Mouse (Mus musculus): ENCODE measurements around the gene Tenm2.

The Tenm2 gene

GRCm38 (mm10) chr11:37107069-37107468, 128.7 kb downstream of the Tenm2 start:
- DNase-seq (ENCODE audit: low read depth, low spot score) = no peak

DNA sequence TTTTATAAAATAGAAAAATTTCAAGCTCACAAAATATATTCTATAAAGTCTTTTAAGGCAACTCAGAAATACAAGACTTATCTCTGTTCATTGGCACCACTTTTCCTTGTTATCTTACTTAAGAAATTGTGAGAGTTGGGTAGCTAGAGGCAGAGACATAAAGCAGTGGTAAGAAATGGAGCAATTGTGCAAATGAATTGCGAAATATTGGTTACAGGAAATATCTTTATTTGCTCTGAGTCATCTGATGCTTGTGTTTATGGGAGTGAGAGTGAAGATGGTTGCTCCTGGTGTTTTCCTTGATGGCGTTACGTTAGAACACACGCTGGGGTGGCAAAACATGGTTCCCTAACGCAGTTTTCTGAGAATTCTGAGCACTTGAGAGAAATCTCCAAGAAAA, 156.4 kb downstream of the Tenm2 start:
- no peak for DNase-seq (ENCODE audit: low read depth, low spot score)

DNA sequence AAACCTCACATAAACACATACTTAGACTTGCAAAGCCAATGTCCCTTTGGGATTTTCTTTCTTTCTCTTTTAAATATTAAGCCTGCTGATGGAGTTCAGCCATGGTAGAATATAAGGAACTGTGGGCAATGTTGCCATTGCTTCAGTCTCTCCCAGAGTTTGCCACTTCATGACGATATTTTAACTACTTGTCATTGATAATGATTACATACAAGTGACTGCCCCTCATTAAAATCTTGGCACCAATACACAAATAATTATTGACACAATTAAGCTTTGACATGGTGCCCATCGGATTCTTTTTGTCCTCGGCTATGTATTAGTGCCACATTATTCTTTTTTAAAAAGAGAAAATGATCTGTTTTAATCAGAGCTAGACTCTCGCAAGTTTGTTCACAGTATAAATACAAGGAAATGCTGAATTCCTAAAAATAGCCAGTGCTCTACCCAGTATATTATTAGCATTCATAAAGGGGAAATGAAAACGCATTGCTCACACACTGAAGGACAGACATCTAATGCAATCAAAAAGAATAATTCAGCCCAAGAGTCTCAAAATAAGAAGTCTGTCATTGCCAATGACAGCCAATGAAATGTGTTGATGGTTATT, 158.7 kb downstream of the Tenm2 start:
- no peak for DNase-seq (ENCODE audit: low read depth, low spot score)

GRCm38 (mm10) chr11:37075349-37075748, 160.4 kb downstream of the Tenm2 start:
- DNase-seq (ENCODE audit: low read depth, low spot score) = no peak

GRCm38 (mm10) chr11:37065459-37065858, 170.3 kb downstream of the Tenm2 start:
- DNase-seq (ENCODE audit: low read depth, low spot score) = no peak

GRCm38 (mm10) chr11:37046671-37047070, 189.1 kb downstream of the Tenm2 start:
- no peak for DNase-seq (ENCODE audit: low read depth, low spot score)

GRCm38 (mm10) chr11:37041259-37041658, 194.5 kb downstream of the Tenm2 start:
- no peak for DNase-seq (ENCODE audit: low read depth, low spot score)

GRCm38 (mm10) chr11:37039283-37039682, 196.5 kb downstream of the Tenm2 start:
- no peak for DNase-seq (ENCODE audit: low read depth, low spot score)

DNA sequence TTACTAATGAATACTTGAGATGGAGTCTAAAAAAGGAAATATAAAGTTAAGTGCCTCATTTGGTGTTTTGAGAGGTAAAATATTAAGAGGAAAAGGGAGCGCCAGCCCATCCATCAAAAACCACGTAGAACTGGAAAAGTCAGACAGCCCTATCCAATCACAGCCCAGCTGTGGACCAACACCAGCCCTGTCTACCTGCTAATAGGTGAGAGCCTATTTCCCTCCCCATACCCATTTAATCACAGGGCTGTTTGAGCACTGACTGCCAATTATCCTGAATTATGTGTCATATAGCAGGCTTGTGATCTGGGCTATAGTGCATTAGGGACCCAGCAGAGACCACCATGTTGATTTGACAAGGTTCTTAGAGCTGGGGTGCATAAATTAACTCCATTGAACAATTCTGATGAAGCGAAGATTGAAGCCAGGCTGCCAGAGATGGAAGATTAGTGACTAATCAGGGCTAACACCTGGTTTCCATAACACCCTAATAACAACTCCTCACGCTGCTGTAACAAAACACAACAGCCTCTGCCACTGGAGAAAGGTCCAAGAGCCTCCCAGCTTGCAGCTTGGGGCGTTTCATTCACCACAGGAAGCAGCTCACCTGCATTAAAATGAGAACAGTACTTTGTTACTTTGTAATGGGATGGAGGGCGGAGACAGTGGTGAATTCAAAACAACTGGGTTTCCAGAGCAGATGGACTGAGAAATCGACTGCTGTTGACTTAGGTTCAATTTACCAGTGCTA, 204.3 kb downstream of the Tenm2 start:
- no peak for DNase-seq (ENCODE audit: low read depth, low spot score)

DNA sequence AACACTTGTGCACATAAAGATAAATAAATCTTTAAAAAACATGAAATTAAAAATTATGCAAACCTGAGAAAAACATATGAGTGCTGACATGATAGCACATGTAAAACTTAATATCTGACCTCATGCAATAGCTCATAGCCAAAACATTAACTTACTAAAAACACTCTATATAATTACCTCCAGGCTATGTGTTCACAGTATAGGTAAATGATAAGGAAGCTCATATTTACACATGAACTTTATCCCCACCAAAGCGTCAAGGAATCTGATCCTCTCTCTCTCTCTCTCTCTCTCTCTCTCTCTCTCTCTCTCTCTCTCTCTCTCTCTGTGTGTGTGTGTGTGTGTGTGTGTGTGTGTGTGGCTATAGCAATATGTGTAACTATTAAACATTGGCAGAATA, 223.9 kb downstream of the Tenm2 start:
- no peak for DNase-seq (ENCODE audit: low read depth, low spot score)

- no peak for DNase-seq (ENCODE audit: low read depth, low spot score)
Measured at GRCm38 (mm10) chr11:37009243-37009642, 226.5 kb downstream of the Tenm2 start.

DNA sequence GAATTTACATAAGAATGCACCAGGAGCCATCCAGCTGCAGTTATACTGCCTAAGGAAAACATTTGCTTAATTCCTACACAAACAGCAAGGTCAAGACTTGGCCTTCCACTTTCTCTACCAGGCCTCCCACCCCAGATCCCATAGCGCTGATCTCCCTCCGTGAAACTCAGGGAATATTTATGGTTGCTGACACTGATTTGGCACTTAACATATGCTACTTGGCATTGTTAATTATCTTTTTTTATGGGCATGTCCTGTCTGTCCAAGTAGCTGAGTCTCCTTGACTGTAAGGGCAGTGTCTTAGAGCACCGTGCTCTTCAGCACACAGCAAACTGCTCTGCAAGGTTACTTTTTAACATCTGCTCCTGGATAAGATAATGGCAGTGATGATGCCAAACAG, 238.1 kb downstream of the Tenm2 start:
- DNase-seq (ENCODE audit: low read depth, low spot score) = no peak

DNA sequence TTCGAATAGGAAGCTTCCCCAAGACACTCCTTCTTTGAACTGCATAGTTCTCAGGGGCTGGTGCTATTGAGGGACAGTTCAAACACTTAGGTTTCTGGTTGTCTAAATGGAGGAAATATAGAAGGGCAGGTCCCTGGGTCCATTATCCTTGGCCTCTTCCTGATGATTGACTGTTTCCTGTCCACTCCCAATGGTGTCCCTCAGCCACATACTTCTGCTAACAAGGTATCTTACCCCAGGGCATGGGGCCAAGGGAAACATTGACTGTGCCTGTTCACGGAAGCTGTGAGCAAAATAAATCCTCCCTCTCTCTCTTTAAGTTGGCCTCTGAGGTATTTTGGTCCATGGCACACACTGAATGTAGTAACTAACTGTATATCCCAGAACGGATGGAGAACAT, 244.9 kb downstream of the Tenm2 start:
- no peak for DNase-seq (ENCODE audit: low read depth, low spot score)

GRCm38 (mm10) chr11:36988776-36989565, 246.8 kb downstream of the Tenm2 start:
- no peak for DNase-seq (ENCODE audit: low read depth, low spot score)

DNA sequence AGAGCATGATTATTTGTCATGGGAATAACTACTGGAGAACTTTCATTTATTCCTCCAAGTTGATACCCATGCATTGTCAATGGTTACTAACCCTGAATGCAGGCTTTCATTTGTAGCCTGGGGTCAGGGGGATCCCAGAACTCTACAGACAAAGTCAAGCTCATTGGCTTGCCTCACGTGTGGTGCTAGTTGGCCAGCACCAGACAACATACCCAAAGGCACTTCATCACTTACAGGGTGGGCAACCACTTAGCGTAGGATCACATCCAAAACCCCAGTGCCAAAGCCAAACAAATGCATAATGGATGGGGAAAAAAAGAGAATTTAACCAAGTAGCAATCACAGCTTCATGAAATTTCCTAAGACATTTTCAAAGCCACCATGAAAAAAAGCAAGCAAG, 261.6 kb downstream of the Tenm2 start:
- no peak for DNase-seq (ENCODE audit: low read depth, low spot score)

GRCm38 (mm10) chr11:36958102-36958501, 277.7 kb downstream of the Tenm2 start:
- no peak for DNase-seq (ENCODE audit: low read depth, low spot score)

DNA sequence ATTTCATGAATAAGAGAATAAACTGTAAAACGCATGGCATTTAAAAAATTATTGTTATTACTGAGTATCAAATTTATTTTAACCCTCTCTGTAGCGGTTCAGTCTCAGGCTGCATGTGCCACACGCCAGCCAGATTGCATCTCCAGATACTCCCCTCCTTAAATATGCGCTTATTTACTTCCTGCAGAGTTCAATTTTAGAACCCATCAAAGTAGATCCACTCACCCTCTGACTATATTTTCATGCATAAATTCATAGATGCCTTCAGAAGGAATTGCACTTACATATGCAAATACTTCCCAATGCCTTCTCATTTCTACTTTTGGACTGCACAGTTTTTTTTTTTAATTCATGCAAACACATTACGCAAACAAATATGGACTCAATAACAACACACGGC, 294.3 kb downstream of the Tenm2 start:
- DNase-seq (ENCODE audit: low read depth, low spot score) = no peak

GRCm38 (mm10) chr11:36940557-36941110, 295.1 kb downstream of the Tenm2 start:
- DNase-seq (ENCODE audit: low read depth, low spot score) = no peak

- DNase-seq (ENCODE audit: low read depth, low spot score) = no peak
Measured at GRCm38 (mm10) chr11:36929817-36930216, 305.9 kb downstream of the Tenm2 start.

DNA sequence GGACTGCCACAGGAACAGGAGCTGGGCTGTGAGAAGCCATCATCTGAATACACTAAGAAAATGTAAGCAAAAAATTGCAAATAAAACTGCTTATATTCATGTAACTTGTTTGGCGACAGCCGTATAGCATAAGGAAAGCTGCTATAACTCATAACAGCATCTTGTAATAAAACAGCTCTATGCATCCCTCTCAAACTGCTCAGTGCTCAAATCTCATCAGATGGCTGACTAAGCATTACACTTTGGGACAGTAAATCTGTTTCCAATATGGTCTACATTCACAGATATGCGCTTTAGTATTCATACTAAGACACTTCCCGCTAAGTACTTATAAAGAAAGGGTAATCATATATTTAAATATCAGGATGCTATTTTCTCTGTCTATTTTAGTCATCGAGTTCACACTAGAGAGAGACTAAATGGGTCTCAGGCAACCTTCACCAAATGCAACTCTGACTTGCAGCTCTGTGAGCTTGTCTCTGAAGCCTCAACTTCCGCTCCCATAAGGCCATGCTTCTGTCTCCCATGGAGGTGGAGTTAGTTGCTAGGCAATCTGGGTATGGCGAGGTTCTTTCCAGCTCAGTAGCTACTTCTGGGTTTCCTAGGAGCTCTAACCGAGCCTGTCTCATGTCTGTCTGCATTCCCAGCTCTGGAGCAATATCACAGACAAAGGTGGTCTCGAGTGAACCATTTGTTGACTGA, 308.9 kb downstream of the Tenm2 start:
- DNase-seq (ENCODE audit: low read depth, low spot score) = no peak

GRCm38 (mm10) chr11:36919301-36919700, 316.5 kb downstream of the Tenm2 start:
- no peak for DNase-seq (ENCODE audit: low read depth, low spot score)

DNA sequence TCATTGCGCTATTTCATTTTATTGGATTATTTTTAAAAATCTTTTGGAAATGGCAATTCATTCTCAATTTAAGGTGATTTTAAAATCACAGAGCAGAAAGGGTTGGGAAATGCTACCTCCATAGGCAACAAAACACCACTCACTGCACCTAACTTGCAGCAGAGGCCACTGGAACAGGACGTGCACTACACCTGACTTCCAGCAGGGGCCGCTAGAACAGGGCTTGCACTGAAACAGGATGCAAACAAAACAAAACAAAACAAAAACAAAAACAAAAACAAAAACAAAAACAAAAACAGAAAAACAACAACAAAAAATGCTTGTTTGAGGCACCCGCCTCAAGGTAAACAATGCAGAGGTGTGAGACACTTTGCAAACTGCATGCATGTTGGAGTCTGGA, 324.4 kb downstream of the Tenm2 start:
- no peak for DNase-seq (ENCODE audit: low read depth, low spot score)
